Mouse (Mus musculus) hindbrain, embryonic 14.5 days (tissue): ENCODE measurements around the gene Grm3. TPM values are rescaled to one million over a fixed set of nuclear protein-coding genes. Genes with fewer than 3 reads are reported as not detected.

Experiments
- ATAC-seq: fragments of 200-750 bp; cut with Nextera tagmentation; 2 replicates; pipeline ENCODE4 v1.8.0; 2017; ENCODE audit warnings: moderate number of reproducible peaks, mild to moderate bottlenecking, moderate TSS enrichment, moderate library complexity; ENCODE audit not compliant: low FRiP score
- DNase-seq: peaks from one replicate; pipeline ENCODE4 v3.0.0-alpha.2; 2015; ENCODE audit warnings: low spot score
- H3K27ac ChIP-seq: fragments of 300-500 bp; sonication (generic); 2 replicates; pipeline ENCODE4 v1.5.1; 2014; ENCODE audit warnings: mild to moderate bottlenecking, moderate library complexity
- H3K27me3 ChIP-seq: fragments of 300-500 bp; sonication (generic); 2 replicates; pipeline ENCODE4 v1.6.1; 2014; ENCODE audit warnings: mild to moderate bottlenecking, low read length, mixed read lengths; ENCODE audit not compliant: control insufficient read depth, insufficient read depth
- H3K36me3 ChIP-seq: fragments of 300-500 bp; sonication (generic); replicated peaks from 2 replicates; pipeline ENCODE4 v1.6.1; 2014; ENCODE audit not compliant: control insufficient read depth, insufficient read depth
- H3K4me1 ChIP-seq: fragments of 300-500 bp; sonication (generic); replicated peaks from 2 replicates; pipeline ENCODE4 v1.6.1; 2014; ENCODE audit warnings: antibody characterized with exemption, low read length, mixed read lengths; ENCODE audit not compliant: control insufficient read depth, insufficient read depth
- H3K4me2 ChIP-seq: fragments of 300-500 bp; sonication (generic); replicated peaks from 2 replicates; pipeline ENCODE4 v1.6.1; 2014; ENCODE audit warnings: mild to moderate bottlenecking, moderate library complexity
- H3K4me3 ChIP-seq: fragments of 300-500 bp; sonication (generic); replicated peaks from 2 replicates; pipeline ENCODE4 v1.5.1; 2014; ENCODE audit warnings: mild to moderate bottlenecking, low read length
- H3K9ac ChIP-seq: fragments of 300-500 bp; sonication (generic); 2 replicates; pipeline ENCODE4 v1.6.1; 2014
- H3K9me3 ChIP-seq: fragments of 300-500 bp; sonication (generic); 2 replicates; pipeline ENCODE4 v1.6.1; 2016; ENCODE audit warnings: low read length; ENCODE audit not compliant: control insufficient read depth
- WGBS: fragments of 180-500 bp; shearing (Covaris S2); extraction: QIAGEN DNeasy Blood & Tissue Kit; methylation state at CpG from one replicate; pipeline ENCODE4 v1.1.7; 2014; 5-methylcytosine and 5-hydroxymethylcytosine counted together
- polyA plus RNA-seq: library from polyadenylated mRNA; unstranded; fragments of >200 nt; fragmentation: Nextera tagmentation; extraction: Ambion mirVana; gene quantifications from 2 replicates; pipeline ENCODE4 v1.2.1, GENCODE M21; 2014

Gene Grm3
- polyA plus RNA-seq, 1 experiment from 2014 or later = 46.2 TPM

- 81% methylated on average over 6 of the region's 6 CpGs for WGBS
- no peak for ATAC-seq
- no peak overlapping the region for H3K4me2 ChIP-seq
- H3K4me1 ChIP-seq = no peaks in the 10 kb centered on the region
- H3K36me3 ChIP-seq = no peaks in the 10 kb centered on the region
- no peak overlapping the region for H3K9ac ChIP-seq
- H3K27ac ChIP-seq = no peak overlapping the region
- no peaks in the 10 kb centered on the region for H3K9me3 ChIP-seq
- no peaks in the 10 kb centered on the region for H3K27me3 ChIP-seq
- DNase-seq = no peak
- no peak overlapping the region for H3K4me3 ChIP-seq
Measured at GRCm38 (mm10) chr5:9448931-9449330, 276.0 kb downstream of the Grm3 start.

- WGBS = 12% methylated on average over 1 of the region's 1 CpGs
- Histone ChIP-seq H3K4me3 (no peak overlapping the region), H3K9ac (no peak overlapping the region), H3K4me2 (no peak overlapping the region), H3K9me3 (no peaks in the 10 kb centered on the region), H3K27ac (no peak overlapping the region), H3K4me1 (no peaks in the 10 kb centered on the region), H3K36me3 (0 out of 2 replicates have a peak, but pooled peaks cover 4% of the 10 kb centered on the region), H3K27me3 (no peaks in the 10 kb centered on the region)
- DNase-seq (no peak), ATAC-seq (no peak)
Measured at GRCm38 (mm10) chr5:9446146-9446545, 278.8 kb downstream of the Grm3 start.
